Mouse (Mus musculus) forebrain, embryonic 14.5 days (tissue): ENCODE measurements at regions not wholly inside any gene's neighbourhood (a gene's known extent, or its start where the extent isn't known, plus 50 kb on each side); places are given as distances from the start of the nearest gene placed in this dataset.

Experiments used
- ATAC-seq: fragments of 200-750 bp; cut with Nextera tagmentation; 2 replicates; pipeline ENCODE4 v1.8.0; 2017; ENCODE audit warnings: mild to moderate bottlenecking, moderate library complexity
- DNase-seq: peaks from one replicate; pipeline ENCODE4 v3.0.0-alpha.2; 2015; ENCODE audit warnings: low spot score
- H3K27ac ChIP-seq: fragments of 300-500 bp; sonication (generic); 2 replicates; pipeline ENCODE4 v1.5.1; 2014; ENCODE audit warnings: low read depth, mild to moderate bottlenecking, control low read depth, low read length, moderate library complexity
- H3K27me3 ChIP-seq: fragments of 300-500 bp; sonication (generic); replicated peaks from 2 replicates; pipeline ENCODE4 v1.6.1; 2014; ENCODE audit warnings: low read length, control low read depth, mixed read lengths; ENCODE audit not compliant: control insufficient read depth, insufficient read depth
- H3K36me3 ChIP-seq: fragments of 300-500 bp; sonication (generic); 2 replicates; pipeline ENCODE4 v1.6.1; 2014; ENCODE audit warnings: low read length, control low read depth; ENCODE audit not compliant: control insufficient read depth, insufficient read depth
- H3K4me1 ChIP-seq: fragments of 300-500 bp; sonication (generic); 2 replicates; pipeline ENCODE4 v1.6.1; 2014; ENCODE audit warnings: antibody characterized with exemption, low read length, control low read depth; ENCODE audit not compliant: control insufficient read depth, insufficient read depth
- H3K4me2 ChIP-seq: fragments of 300-500 bp; sonication (generic); 2 replicates; pipeline ENCODE4 v1.6.1; 2014; ENCODE audit warnings: mild to moderate bottlenecking, control low read depth, low read length
- H3K4me3 ChIP-seq: fragments of 300-500 bp; sonication (generic); 2 replicates; pipeline ENCODE4 v1.5.1; 2014; ENCODE audit warnings: low read depth, low read length, control low read depth
- H3K9ac ChIP-seq: fragments of 300-500 bp; sonication (generic); 2 replicates; pipeline ENCODE4 v1.6.1; 2014; ENCODE audit warnings: mild to moderate bottlenecking, low read length, control low read depth, moderate library complexity
- H3K9me3 ChIP-seq: fragments of 300-500 bp; sonication (generic); replicated peaks from 2 replicates; pipeline ENCODE4 v1.6.1; 2016; ENCODE audit warnings: low read length, control low read depth, mixed read lengths; ENCODE audit not compliant: control insufficient read depth
- WGBS: fragments of 180-500 bp; shearing (Covaris S2); extraction: QIAGEN DNeasy Blood & Tissue Kit; methylation state at CpG from one replicate; pipeline ENCODE4 v1.1.7; 2014; 5-methylcytosine and 5-hydroxymethylcytosine counted together

DNA sequence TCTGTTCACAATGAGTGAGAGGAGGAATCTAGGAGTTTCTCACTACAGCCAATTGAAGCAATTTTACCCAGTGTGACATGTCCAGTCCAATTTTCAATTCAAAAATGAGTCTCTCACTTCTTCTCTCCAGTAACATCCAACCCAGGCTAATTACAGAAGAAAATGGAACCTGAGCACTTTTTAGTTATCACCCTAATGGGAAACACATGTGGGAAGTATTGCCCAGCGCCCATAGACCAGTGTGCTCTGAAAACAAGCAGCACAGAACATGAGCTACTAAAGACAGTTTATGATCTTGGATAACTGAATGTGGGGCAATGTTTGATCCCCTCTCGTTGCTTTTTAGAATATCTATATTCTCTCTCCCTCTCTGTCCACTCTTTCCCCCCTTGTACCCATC, 70.5 kb upstream of the Efemp1 start:
- no peak for DNase-seq
- H3K9me3 ChIP-seq: no peaks in the 10 kb centered on the region
- H3K4me2 ChIP-seq: no peak overlapping the region
- no peak overlapping the region for H3K4me3 ChIP-seq
- no peak overlapping the region for H3K9ac ChIP-seq
- 81% methylated on average over 2 of the region's 2 CpGs for WGBS
- H3K4me1 ChIP-seq: no peaks in the 10 kb centered on the region
- no peaks in the 10 kb centered on the region for H3K36me3 ChIP-seq
- no peak for ATAC-seq
- no peaks in the 10 kb centered on the region for H3K27me3 ChIP-seq
- H3K27ac ChIP-seq: no peak overlapping the region

DNA sequence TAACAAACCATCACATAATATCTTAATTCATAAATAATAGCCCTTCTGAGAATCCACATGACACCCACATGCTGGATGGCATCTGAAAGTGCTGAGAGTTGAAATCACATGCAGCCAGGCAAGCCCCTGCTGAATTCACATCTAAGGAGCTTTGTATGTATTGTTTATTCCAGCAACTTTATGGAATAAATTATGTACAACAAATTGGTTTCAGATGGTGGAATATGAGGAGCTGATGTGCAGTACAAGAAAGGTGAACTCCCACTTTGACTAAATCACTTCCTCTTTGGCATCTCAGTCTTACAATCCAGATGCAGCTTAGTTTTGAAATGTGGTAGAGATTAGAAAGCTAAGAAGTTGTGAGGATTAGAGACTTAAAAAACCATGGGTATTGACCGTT, 82.2 kb upstream of the Efemp1 start:
- no peaks in the 10 kb centered on the region for H3K4me1 ChIP-seq
- WGBS: 81% methylated on average over 1 of the region's 1 CpGs
- no peak overlapping the region for H3K9ac ChIP-seq
- H3K27ac ChIP-seq: no peak overlapping the region
- H3K4me3 ChIP-seq: no peak overlapping the region
- DNase-seq (no peak), ATAC-seq (no peak)
- H3K36me3 ChIP-seq: no peaks in the 10 kb centered on the region
- H3K9me3 ChIP-seq: no peaks in the 10 kb centered on the region
- no peak overlapping the region for H3K4me2 ChIP-seq
- no peaks in the 10 kb centered on the region for H3K27me3 ChIP-seq

DNA sequence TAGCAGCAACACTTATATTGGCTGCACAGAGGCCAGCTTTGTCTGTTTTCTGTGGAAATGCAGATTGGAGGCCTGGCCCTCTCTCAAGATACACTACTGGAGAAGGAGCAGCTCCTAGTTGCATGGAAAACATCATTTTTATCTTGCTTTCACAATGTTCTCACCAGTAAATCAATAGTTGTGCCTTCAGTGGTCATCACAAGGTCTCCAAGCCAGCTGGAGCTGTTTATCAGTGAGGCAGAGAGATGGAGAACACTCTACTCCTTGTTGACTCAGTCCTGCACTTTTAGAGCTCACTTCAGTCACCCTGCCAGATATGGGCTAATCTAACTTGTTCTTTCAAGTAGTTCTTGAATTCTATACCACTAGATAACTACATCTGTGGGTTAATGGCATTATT, 92.3 kb upstream of the Efemp1 start:
- Histone ChIP-seq H3K4me1 (no peaks in the 10 kb centered on the region), H3K4me2 (no peak overlapping the region), H3K9me3 (no peaks in the 10 kb centered on the region), H3K9ac (no peak overlapping the region), H3K27ac (no peak overlapping the region), H3K36me3 (no peaks in the 10 kb centered on the region), H3K27me3 (no peaks in the 10 kb centered on the region), H3K4me3 (no peak overlapping the region)
- no peak for ATAC-seq
- DNase-seq: no peak

DNA sequence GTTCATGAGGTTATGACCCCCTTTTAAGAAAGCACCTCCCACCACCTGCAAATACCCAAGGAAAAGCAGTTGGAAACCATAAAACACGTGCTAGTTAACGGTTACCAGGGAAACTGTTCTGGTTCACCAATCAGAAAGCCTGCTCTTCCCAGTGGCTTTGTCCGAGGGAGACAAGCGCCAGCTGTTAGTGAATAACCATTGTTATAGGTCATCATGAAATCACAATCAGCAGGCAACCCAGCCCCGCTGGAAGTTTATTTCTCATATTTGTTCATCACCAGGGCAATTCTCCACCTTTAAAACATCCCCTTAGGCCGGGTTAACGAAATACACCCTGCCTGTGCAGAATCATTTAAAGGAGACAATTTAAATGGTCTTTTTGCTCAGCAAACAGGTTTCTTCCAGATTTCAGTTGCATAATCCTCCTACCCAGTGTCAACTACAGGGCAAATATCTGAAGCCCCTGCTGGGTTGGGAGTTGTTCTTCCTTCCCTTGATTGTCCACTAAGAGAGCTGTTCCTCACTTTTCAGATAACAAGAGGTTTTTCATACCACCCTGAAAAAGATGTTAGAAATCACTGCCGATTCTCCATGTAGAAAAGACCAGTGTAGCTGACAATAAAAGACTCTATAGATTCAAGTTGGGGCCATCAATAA, 117.9 kb upstream of the Efemp1 start:
- peak overlapping the region; percentile 29; the same call in 1 of the 2 replicates for H3K27ac ChIP-seq
- H3K9ac ChIP-seq: peak overlapping the region; percentile 17; the same call in 1 of the 2 replicates

DNA sequence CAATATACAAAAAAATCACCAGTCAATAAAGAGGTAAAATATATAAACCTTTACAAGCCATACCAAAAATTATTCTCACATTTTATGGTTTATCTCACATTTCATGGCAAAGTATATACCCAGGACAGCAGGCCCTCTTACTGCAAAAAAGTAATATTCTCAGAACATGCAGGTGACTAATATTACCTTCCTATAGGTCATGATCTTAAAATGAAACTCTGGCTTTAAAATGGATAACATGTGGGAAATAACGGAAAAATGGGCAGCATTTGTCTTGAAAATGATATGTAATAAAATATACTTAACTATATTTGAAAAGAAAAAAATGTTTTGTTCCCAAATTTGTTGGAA, 118.4 kb upstream of the Efemp1 start:
- ATAC-seq: no peak
- Histone ChIP-seq H3K9me3 (no peaks in the 10 kb centered on the region), H3K27me3 (no peaks in the 10 kb centered on the region), H3K4me2 (no peak overlapping the region; the same call in 1 of the 2 replicates), H3K4me1 (peaks cover 6% of the 10 kb centered on the region), H3K9ac (no peak overlapping the region), H3K36me3 (no peaks in the 10 kb centered on the region), H3K27ac (no peak overlapping the region), H3K4me3 (no peak overlapping the region)
- 35% methylated on average over 1 of the region's 1 CpGs for WGBS
- DNase-seq: no peak

More for the DNA sequence above, 117.9 kb upstream of the Efemp1 start:
- Histone ChIP-seq H3K9me3 (no peaks in the 10 kb centered on the region), H3K36me3 (no peaks in the 10 kb centered on the region), H3K4me3 (peak overlapping the region; percentile 11; the same call in 1 of the 2 replicates), H3K4me2 (peak overlapping the region; percentile 45), H3K27me3 (no peaks in the 10 kb centered on the region), H3K4me1 (peaks cover 6% of the 10 kb centered on the region)
- DNase-seq (peak; percentile 80), ATAC-seq (peak; percentile 93)
- 1% methylated on average over 8 of the region's 8 CpGs for WGBS

DNA sequence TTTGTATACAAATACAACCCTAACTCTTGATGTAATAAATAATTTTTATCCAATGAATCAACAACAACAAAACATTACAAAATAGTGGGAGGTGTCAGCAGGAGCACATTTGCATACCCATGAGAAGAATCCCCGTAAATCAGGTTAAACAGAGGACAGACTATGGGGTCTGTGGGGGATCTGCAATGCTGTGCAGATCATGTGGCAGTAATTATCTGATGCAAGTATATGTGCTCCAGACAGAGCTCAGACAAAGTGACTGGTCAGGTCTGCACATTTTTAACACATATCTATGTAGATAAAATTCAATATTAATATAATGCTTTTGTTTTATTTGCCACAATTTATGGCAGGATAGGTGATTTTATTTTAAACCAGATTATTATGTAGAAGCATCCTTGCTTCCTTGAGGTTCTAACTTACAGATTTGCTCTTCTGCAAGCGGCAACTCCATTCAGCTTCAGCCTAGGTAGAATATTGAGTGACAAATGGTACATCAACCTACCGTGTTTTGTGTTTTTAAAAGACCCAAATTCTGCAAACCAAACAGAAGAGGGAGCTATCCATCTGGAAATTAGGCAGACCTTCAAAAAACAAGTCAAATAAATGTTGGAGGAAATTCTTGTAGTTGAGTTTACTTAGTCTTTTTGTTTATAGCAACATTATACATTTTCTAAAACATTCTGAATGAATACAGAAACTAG, 119.0 kb upstream of the Efemp1 start:
- Histone ChIP-seq H3K9ac (no peak overlapping the region), H3K36me3 (no peaks in the 10 kb centered on the region), H3K4me3 (no peak overlapping the region), H3K27me3 (no peaks in the 10 kb centered on the region), H3K4me1 (peaks cover 6% of the 10 kb centered on the region), H3K27ac (no peak overlapping the region), H3K9me3 (no peaks in the 10 kb centered on the region), H3K4me2 (no peak overlapping the region)
- DNase-seq (peak; percentile 47), ATAC-seq (no peak)
- WGBS: 24% methylated on average over 3 of the region's 3 CpGs

DNA sequence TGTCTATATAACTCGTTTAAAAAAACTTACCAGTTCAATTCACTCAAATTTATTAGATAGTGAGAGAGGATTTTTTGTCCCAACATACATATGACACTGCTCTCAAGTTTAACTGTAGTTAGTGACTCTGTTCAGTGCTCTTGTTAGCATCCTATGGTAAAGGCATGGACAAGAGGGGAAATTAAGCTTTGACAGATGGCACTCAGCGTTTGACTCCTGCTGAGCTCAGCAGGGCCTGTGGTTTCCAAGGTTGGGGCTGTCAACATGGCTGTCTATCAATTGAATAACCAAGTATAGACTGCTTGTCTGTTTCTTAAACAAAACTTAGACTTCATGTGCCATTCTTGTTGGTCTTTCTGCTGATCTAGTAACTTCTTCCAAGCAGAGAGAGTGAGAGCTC, 122.9 kb upstream of the Efemp1 start:
- peaks cover 4% of the 10 kb centered on the region for H3K4me1 ChIP-seq
- H3K9me3 ChIP-seq: no peaks in the 10 kb centered on the region
- H3K27ac ChIP-seq: no peak overlapping the region
- ATAC-seq (no peak), DNase-seq (no peak)
- WGBS: 54% methylated on average over 2 of the region's 2 CpGs
- H3K4me2 ChIP-seq: no peak overlapping the region
- H3K27me3 ChIP-seq: no peaks in the 10 kb centered on the region
- H3K36me3 ChIP-seq: no peaks in the 10 kb centered on the region
- no peak overlapping the region for H3K4me3 ChIP-seq
- H3K9ac ChIP-seq: no peak overlapping the region

DNA sequence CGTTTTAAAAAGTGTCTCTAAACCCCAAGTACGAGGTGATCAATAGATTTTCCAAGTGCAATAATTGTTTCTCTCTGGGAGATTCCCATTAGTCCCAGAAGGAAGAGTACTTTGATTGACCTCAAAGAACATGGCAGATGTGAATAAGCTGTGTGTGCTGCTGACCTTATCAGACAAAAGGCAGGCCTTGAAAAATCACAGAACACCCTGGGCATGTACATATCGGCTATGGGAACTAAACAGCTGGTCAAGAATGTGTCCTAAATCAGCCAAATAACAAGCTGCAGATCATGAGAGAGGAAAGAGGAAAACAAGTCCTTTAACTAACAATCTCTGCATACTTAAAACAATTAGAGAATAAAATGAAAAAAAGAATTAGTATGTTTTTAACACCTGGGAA, 125.4 kb upstream of the Ccdc85a start:
- no peak for DNase-seq
- Histone ChIP-seq H3K9ac (no peak overlapping the region), H3K4me3 (no peak overlapping the region), H3K27ac (no peak overlapping the region), H3K4me1 (no peaks in the 10 kb centered on the region), H3K27me3 (no peaks in the 10 kb centered on the region), H3K36me3 (no peaks in the 10 kb centered on the region), H3K9me3 (no peaks in the 10 kb centered on the region), H3K4me2 (no peak overlapping the region)
- 83% methylated on average over 3 of the region's 3 CpGs for WGBS
- ATAC-seq: no peak

DNA sequence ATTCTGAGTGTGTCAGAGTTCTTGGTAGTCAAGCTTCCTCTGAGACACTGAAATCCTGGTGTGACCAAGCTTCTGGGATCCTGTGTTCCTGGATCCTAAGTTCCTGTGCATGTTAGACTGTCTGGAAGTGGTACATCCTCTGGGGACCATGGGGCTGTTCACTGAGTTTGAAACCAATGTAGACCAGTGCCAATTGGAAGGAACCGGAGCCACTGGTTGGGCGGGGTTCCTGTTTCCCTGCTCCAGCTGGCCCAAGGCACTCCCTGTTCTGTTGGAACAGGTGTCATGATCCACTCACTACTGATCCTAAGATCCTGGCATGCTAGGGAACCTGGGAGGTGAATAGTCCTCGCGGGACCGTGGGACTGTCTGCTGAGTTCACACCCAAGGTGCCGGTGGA, 124.3 kb upstream of the Ccdc85a start:
- ATAC-seq: no peak
- no peak overlapping the region for H3K27ac ChIP-seq
- no peaks in the 10 kb centered on the region for H3K9me3 ChIP-seq
- WGBS: 98% methylated on average over 6 of the region's 6 CpGs
- H3K27me3 ChIP-seq: no peaks in the 10 kb centered on the region
- H3K4me3 ChIP-seq: no peak overlapping the region
- no peaks in the 10 kb centered on the region for H3K36me3 ChIP-seq
- H3K4me1 ChIP-seq: no peaks in the 10 kb centered on the region
- no peak for DNase-seq
- H3K4me2 ChIP-seq: no peak overlapping the region
- no peak overlapping the region for H3K9ac ChIP-seq
